Mouse (Mus musculus): Measurements from ENCODE around the gene Acer1. TPM values are rescaled to one million over a fixed set of nuclear protein-coding genes. Genes with fewer than 3 reads are reported as not detected.
"Not testable (repeated sequence)": the region's sequence is repeated elsewhere in the genome, so short reads cannot be mapped to it uniquely, and the experiment has no call there.

The Acer1 gene
- polyA plus RNA-seq, 1 experiment from 2014 or later: 2.4 TPM

GRCm38 (mm10) chr17:56925998-56926397 lies 55.9 kb downstream of the Acer1 start:
- no peaks in the 10 kb centered on the region for H3K4me1 ChIP-seq (ENCODE audit: control insufficient read depth, insufficient read depth, low read length)
- DNase-seq (ENCODE audit: low spot score) (no peak), ATAC-seq (ENCODE audit: low read depth) (no peak)
- no peaks in the 10 kb centered on the region for H3K27me3 ChIP-seq (replicated peaks; ENCODE audit: control insufficient read depth, insufficient read depth, low read length)
- no peaks in the 10 kb centered on the region for H3K9me3 ChIP-seq (ENCODE audit: control insufficient read depth, low read length)
- H3K27ac ChIP-seq (replicated peaks; ENCODE audit: low read depth, low read length): no peak overlapping the region
- no peak overlapping the region for H3K9ac ChIP-seq (ENCODE audit: low read depth, low read length)
- peaks cover 46% of the 10 kb centered on the region for H3K36me3 ChIP-seq (ENCODE audit: control insufficient read depth, insufficient read depth, low read length)
- WGBS: 90% methylated on average over 2 of the region's 2 CpGs
- H3K4me2 ChIP-seq (ENCODE audit: low read depth, low read length): no peak overlapping the region
- no peak overlapping the region for H3K4me3 ChIP-seq (ENCODE audit: low read depth, low read length)

DNA sequence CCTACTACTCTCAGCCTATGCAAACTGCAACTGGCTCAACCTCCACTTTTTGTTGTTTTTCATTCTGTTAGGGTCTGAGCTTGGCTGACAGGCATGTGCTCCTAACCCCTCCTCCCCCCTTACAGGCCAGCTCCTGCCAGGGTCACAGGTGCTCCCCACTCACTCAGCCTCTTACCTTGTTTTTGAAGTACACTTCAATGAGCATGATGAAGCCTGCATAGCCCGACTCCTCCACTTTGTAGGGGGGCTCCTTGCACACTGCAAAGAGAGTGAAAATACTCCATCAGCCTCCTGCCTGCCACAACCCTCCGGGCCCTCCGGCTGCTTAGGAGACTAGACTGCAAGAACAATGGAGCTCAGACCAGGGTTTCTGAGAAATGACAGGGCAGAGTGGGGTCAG lies 62.2 kb downstream of the Acer1 start:
- DNase-seq (ENCODE audit: low spot score) (no peak), ATAC-seq (ENCODE audit: low read depth) (no peak)
- Histone ChIP-seq H3K9ac (ENCODE audit: low read depth, low read length) (no peak overlapping the region), H3K4me3 (ENCODE audit: low read depth, low read length) (no peak overlapping the region), H3K4me1 (ENCODE audit: control insufficient read depth, insufficient read depth, low read length) (no peaks in the 10 kb centered on the region), H3K36me3 (ENCODE audit: control insufficient read depth, insufficient read depth, low read length) (peaks cover 78% of the 10 kb centered on the region), H3K9me3 (ENCODE audit: control insufficient read depth, low read length) (no peaks in the 10 kb centered on the region), H3K4me2 (ENCODE audit: low read depth, low read length) (no peak overlapping the region), H3K27ac (replicated peaks; ENCODE audit: low read depth, low read length) (no peak overlapping the region), H3K27me3 (replicated peaks; ENCODE audit: control insufficient read depth, insufficient read depth, low read length) (no peaks in the 10 kb centered on the region)
- WGBS: 72% methylated on average over 3 of the region's 3 CpGs

DNA sequence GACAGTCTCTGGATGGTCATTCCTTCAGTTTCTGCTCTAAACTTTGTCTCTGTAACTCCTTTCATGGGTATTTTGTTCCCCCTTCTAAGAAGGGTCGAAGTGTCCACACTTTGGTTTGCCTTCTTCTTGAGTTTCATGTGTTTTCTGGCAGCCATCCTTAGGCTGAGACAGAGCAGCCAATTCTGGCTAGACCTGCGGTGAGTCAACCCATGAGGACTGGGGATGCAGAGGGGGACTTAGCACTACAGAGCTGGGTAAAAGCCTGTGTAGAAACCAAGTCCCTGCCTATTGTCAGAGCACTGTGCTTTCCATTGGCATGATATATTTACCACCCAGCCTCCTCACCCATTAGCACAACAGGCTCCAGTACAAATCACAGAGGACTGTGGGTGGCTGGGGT lies 64.8 kb downstream of the Acer1 start:
- Histone ChIP-seq H3K4me1 (ENCODE audit: control insufficient read depth, insufficient read depth, low read length) (no peaks in the 10 kb centered on the region), H3K27me3 (replicated peaks; ENCODE audit: control insufficient read depth, insufficient read depth, low read length) (no peaks in the 10 kb centered on the region), H3K36me3 (ENCODE audit: control insufficient read depth, insufficient read depth, low read length) (peaks cover 75% of the 10 kb centered on the region), H3K9ac (ENCODE audit: low read depth, low read length) (no peak overlapping the region), H3K27ac (replicated peaks; ENCODE audit: low read depth, low read length) (no peak overlapping the region), H3K4me3 (ENCODE audit: low read depth, low read length) (no peak overlapping the region), H3K9me3 (ENCODE audit: control insufficient read depth, low read length) (no peaks in the 10 kb centered on the region), H3K4me2 (ENCODE audit: low read depth, low read length) (no peak overlapping the region)
- WGBS: 91% methylated on average over 2 of the region's 2 CpGs
- DNase-seq (ENCODE audit: low spot score) (no peak), ATAC-seq (ENCODE audit: low read depth) (no peak)

- ATAC-seq (ENCODE audit: low read depth) (no peak), DNase-seq (ENCODE audit: low spot score) (no peak)
- H3K9me3 ChIP-seq (ENCODE audit: control insufficient read depth, low read length): no peaks in the 10 kb centered on the region
- H3K9ac ChIP-seq (ENCODE audit: low read depth, low read length): no peak overlapping the region
- no peak overlapping the region for H3K27ac ChIP-seq (replicated peaks; ENCODE audit: low read depth, low read length)
- peaks cover 65% of the 10 kb centered on the region for H3K36me3 ChIP-seq (ENCODE audit: control insufficient read depth, insufficient read depth, low read length)
- no peak overlapping the region for H3K4me2 ChIP-seq (ENCODE audit: low read depth, low read length)
- no peak overlapping the region for H3K4me3 ChIP-seq (ENCODE audit: low read depth, low read length)
- H3K27me3 ChIP-seq (replicated peaks; ENCODE audit: control insufficient read depth, insufficient read depth, low read length): no peaks in the 10 kb centered on the region
- no peaks in the 10 kb centered on the region for H3K4me1 ChIP-seq (ENCODE audit: control insufficient read depth, insufficient read depth, low read length)
Observed at GRCm38 (mm10) chr17:56913444-56913843, 68.5 kb downstream of the Acer1 start.

DNA sequence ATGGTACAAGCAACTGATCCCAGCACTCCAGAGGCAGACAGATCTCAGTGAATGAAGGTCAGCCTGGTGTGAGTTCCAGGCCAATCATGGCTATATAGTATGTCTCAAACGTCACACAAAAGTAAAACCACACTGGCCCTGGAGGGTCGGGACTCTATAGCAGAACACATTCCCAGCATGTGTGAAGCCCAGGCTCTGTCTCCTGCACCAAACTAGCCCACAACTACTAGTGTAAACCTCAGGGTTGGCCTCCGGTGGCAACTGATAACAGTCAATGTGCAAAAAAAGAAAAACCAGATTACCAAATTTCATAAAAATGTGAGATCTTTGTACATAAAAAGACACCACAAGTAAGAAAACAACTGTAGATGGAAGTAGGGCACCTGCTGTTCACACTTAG lies 68.9 kb downstream of the Acer1 start:
- no peak for DNase-seq (ENCODE audit: low spot score)
- no peaks in the 10 kb centered on the region for H3K27me3 ChIP-seq (replicated peaks; ENCODE audit: control insufficient read depth, insufficient read depth, low read length)
- H3K9me3 ChIP-seq (ENCODE audit: control insufficient read depth, low read length): no peaks in the 10 kb centered on the region
- 83% methylated on average over 3 of the region's 3 CpGs for WGBS
- no peak overlapping the region for H3K4me3 ChIP-seq (ENCODE audit: low read depth, low read length)
- ATAC-seq (ENCODE audit: low read depth): no peak
- H3K4me1 ChIP-seq (ENCODE audit: control insufficient read depth, insufficient read depth, low read length): no peaks in the 10 kb centered on the region
- H3K4me2 ChIP-seq (ENCODE audit: low read depth, low read length): no peak overlapping the region
- H3K9ac ChIP-seq (ENCODE audit: low read depth, low read length): no peak overlapping the region
- peaks cover 62% of the 10 kb centered on the region for H3K36me3 ChIP-seq (ENCODE audit: control insufficient read depth, insufficient read depth, low read length)
- H3K27ac ChIP-seq (replicated peaks; ENCODE audit: low read depth, low read length): no peak overlapping the region

DNA sequence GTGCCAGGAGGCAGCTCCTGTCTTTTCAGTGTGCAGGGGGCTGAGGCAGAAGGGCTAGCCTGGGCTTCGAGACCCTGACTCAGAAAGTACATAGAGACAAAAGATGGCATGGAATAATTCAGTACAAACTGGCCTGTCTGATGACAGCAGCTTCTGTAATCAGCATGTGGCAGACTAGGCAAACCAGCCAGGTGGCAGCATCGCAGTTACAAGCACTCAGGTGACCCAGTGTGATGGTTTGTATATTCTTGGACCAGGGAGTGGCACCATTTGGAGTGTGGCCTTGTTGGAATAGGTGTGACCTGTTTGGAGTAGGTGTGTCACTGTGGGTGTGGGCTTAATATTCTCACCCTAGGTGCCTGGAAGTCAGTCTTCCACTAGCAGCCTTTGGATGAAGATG lies 72.2 kb downstream of the Acer1 start:
- not testable (repeated sequence) for DNase-seq (ENCODE audit: low spot score); H3K27ac ChIP-seq (replicated peaks; ENCODE audit: low read depth, low read length); H3K27me3 ChIP-seq (replicated peaks; ENCODE audit: control insufficient read depth, insufficient read depth, low read length); H3K9ac ChIP-seq (ENCODE audit: low read depth, low read length); H3K4me2 ChIP-seq (ENCODE audit: low read depth, low read length); H3K4me1 ChIP-seq (ENCODE audit: control insufficient read depth, insufficient read depth, low read length); ATAC-seq (ENCODE audit: low read depth); H3K4me3 ChIP-seq (ENCODE audit: low read depth, low read length); H3K9me3 ChIP-seq (ENCODE audit: control insufficient read depth, low read length)
- H3K36me3 ChIP-seq (ENCODE audit: control insufficient read depth, insufficient read depth, low read length): peaks cover 53% of the 10 kb centered on the region
- 90% methylated on average over 2 of the region's 2 CpGs for WGBS

DNA sequence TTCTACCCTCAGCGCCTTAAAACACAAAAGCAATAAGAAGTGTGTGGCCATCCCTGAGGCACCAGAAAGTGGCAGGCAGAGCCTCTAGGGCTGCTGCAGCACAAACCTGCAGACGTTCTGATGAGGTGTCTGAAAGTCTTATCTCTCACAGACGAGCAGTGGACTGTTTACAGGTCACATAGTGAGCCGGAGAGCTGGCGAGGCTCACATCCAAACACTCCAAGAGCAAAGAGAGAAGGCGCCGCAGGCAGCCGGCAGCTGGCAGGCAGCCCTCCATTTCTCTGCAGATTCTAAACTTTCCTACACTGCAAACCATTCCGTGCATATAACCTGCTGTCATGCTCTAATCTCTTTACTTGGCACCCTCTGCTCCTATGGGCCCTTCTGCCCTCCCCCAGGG lies 74.0 kb downstream of the Acer1 start:
- no peaks in the 10 kb centered on the region for H3K27me3 ChIP-seq (replicated peaks; ENCODE audit: control insufficient read depth, insufficient read depth, low read length)
- peaks cover 53% of the 10 kb centered on the region for H3K36me3 ChIP-seq (ENCODE audit: control insufficient read depth, insufficient read depth, low read length)
- H3K9ac ChIP-seq (ENCODE audit: low read depth, low read length): no peak overlapping the region
- ATAC-seq (ENCODE audit: low read depth) (peak; percentile 30; the same call in 1 of the 2 replicates), DNase-seq (ENCODE audit: low spot score) (no peak)
- no peak overlapping the region for H3K4me2 ChIP-seq (ENCODE audit: low read depth, low read length)
- H3K4me3 ChIP-seq (ENCODE audit: low read depth, low read length): no peak overlapping the region
- H3K9me3 ChIP-seq (ENCODE audit: control insufficient read depth, low read length): no peaks in the 10 kb centered on the region
- H3K27ac ChIP-seq (replicated peaks; ENCODE audit: low read depth, low read length): no peak overlapping the region
- H3K4me1 ChIP-seq (ENCODE audit: control insufficient read depth, insufficient read depth, low read length): no peaks in the 10 kb centered on the region
- 86% methylated on average over 9 of the region's 9 CpGs for WGBS

DNA sequence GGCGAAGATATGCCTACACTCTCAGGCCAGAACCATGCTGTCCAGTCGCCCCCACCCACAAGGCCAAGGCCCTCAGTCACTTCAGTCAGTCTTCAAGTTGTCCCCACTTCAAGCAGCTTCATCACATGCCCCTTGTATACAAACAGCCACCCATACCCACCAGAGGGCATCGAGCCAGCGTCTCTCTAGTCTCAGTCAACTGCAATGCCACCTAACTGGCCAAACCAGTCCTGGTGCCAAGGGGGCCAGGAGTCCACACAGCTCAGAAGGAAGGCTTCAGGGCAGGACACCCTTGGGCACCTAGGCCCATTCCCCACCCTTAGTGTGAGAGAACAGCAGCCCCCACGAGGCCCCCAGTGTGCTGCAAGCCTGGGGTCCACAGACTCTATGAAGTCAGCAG lies 74.8 kb downstream of the Acer1 start:
- no peak overlapping the region for H3K4me3 ChIP-seq (ENCODE audit: low read depth, low read length)
- no peaks in the 10 kb centered on the region for H3K9me3 ChIP-seq (ENCODE audit: control insufficient read depth, low read length)
- no peak overlapping the region for H3K27ac ChIP-seq (replicated peaks; ENCODE audit: low read depth, low read length)
- H3K4me1 ChIP-seq (ENCODE audit: control insufficient read depth, insufficient read depth, low read length): no peaks in the 10 kb centered on the region
- peak; percentile 58 for DNase-seq (ENCODE audit: low spot score)
- ATAC-seq (ENCODE audit: low read depth): peak; percentile 64; the same call in 1 of the 2 replicates
- H3K27me3 ChIP-seq (replicated peaks; ENCODE audit: control insufficient read depth, insufficient read depth, low read length): no peaks in the 10 kb centered on the region
- H3K36me3 ChIP-seq (ENCODE audit: control insufficient read depth, insufficient read depth, low read length): peaks cover 56% of the 10 kb centered on the region
- WGBS: 91% methylated on average over 5 of the region's 5 CpGs
- no peak overlapping the region for H3K9ac ChIP-seq (ENCODE audit: low read depth, low read length)
- no peak overlapping the region for H3K4me2 ChIP-seq (ENCODE audit: low read depth, low read length)

- Histone ChIP-seq H3K27ac (replicated peaks; ENCODE audit: low read depth, low read length) (no peak overlapping the region), H3K9ac (ENCODE audit: low read depth, low read length) (no peak overlapping the region), H3K27me3 (replicated peaks; ENCODE audit: control insufficient read depth, insufficient read depth, low read length) (no peaks in the 10 kb centered on the region), H3K4me3 (ENCODE audit: low read depth, low read length) (no peak overlapping the region), H3K36me3 (ENCODE audit: control insufficient read depth, insufficient read depth, low read length) (peaks cover 56% of the 10 kb centered on the region), H3K9me3 (ENCODE audit: control insufficient read depth, low read length) (no peaks in the 10 kb centered on the region), H3K4me2 (ENCODE audit: low read depth, low read length) (no peak overlapping the region), H3K4me1 (ENCODE audit: control insufficient read depth, insufficient read depth, low read length) (no peaks in the 10 kb centered on the region)
- WGBS: 86% methylated on average over 3 of the region's 3 CpGs
- ATAC-seq (ENCODE audit: low read depth) (no peak), DNase-seq (ENCODE audit: low spot score) (no peak)
Observed at GRCm38 (mm10) chr17:56906166-56906565, 75.8 kb downstream of the Acer1 start.

Data from embryonic facial prominence, embryonic 14.5 days (tissue).